Mouse (Mus musculus) erythroblast, adult 5-6 weeks (primary cell): Measurements from ENCODE around the gene Adam15. TPM values are rescaled to one million over a fixed set of nuclear protein-coding genes. Genes with fewer than 3 reads are reported as not detected.
A peak's percentile ranks its signal among the peaks of the same experiment; 100 is the strongest.

ENCODE experiments used
- ATAC-seq: replicated peaks from 2 replicates; pipeline ENCODE4 v1.8.0; 2016; ENCODE audit warnings: moderate number of reproducible peaks, mild to moderate bottlenecking, moderate TSS enrichment, inconsistent platforms; ENCODE audit not compliant: poor library complexity, low FRiP score, severe bottlenecking
- total RNA-seq, 2 experiments: library from RNA; stranded (forward) in 1 of 2; stranded (reverse) in 1 of 2; fragments of 150-400 nt in 1 of 2; fragments of 200-764, 138-1000 nt in 1 of 2; gene quantifications; 2 replicates each; pipeline versions ENCODE4 v1.2.3 to v1.2.4; 2015 to 2017; ENCODE audit warnings: low replicate concordance in 2 of 2

The Adam15 gene
- total RNA-seq, 2 experiments from 2014 or later: 14.1 to 34.2 TPM

DNA sequence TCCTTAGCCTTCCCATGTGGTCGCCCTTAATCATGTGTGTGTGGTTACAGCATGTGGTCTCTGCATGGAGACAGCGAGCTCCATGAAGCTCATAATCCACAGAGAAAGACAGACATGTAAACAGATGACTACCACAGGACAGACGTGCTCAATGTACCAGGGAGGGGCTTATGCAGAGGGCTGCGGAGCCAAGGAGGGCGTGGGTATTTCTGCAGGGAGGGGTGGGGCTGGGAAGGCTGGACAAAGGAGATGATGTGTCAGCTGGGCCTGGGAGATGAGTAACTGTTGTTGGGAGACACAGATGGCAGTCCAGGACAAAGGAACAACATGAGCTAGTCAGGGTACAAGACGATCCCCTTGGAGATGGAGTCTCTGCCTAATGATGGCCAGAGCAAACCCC lies 9.8 kb upstream of the Adam15 start:
- no peak for ATAC-seq

GRCm38 (mm10) chr3:89356029-89356428 lies 6.2 kb upstream of the Adam15 start:
- no peak for ATAC-seq

GRCm38 (mm10) chr3:89355512-89355902 lies 5.7 kb upstream of the Adam15 start:
- no peak for ATAC-seq

GRCm38 (mm10) chr3:89354816-89355511 lies 5.2 kb upstream of the Adam15 start:
- no peak for ATAC-seq

DNA sequence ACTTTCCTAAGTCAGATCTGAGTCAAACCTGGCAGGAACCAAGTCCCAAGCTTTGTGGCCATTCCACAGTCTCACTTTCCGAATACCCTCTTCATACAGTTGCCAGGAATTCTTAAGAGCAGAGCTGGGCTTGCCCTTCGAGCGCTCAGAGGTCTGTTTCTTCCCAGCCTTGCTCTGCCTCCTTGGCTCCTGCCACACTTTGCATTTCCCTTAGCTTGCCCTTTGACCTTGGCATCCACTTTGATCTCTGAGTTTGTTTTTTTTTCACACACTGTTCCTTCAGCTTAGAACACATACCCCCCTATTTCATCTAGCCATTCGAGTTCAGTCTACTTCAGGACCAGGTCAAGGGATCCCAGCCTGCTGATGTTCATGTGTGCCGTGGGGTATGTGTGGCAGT lies 1.5 kb upstream of the Adam15 start:
- ATAC-seq: no peak

DNA sequence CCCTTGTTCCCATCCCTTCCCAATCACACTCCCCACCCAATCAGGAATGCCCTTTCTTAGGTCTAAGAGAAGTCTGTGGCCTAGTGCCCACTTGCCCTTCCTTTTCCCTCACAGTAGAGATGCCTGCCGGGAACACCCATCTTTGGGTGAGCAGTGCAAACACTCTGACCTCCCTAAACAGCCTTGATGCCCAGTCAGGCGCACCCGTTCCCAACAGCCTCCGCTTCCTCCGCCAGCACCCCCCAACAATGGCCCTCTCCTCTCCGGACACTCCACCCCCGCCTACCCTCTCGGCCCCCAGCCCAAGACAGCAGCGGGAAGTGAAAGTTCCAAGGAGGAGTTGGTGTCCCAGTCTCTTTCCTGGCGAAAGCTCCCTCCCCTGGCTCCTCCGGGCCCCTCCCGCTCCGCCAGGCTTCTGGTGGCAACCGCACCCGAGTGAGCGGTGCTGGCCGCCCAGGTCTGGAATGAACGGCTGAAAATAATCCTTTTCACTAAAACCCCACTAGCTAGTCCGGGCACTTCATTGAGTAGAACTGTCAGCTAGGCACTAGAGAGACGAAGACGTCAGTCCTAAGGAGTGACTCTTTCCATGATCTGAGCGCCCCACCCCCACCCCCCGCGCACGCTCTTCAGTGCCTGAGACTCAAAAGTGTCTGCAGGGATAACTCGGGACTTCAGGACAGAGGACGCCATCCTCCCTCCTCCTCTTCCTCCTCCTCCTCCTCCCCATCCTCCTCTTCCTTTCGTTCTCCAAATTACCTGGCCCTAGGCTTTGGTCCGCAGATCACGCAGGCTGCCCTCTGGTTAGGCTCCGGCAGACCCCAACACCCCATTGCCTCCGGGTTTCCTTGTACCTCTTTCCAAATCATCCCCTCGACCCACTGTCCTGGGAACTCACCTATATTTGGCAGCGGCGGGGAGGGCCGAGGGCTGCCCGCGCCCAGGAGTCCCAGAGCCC lies 606 bp downstream of the Adam15 start:
- ATAC-seq: no peak

- no peak for ATAC-seq
Observed at GRCm38 (mm10) chr3:89347916-89348315, 1.9 kb downstream of the Adam15 start.

- ATAC-seq: no peak
Observed at GRCm38 (mm10) chr3:89346815-89347540, 2.8 kb downstream of the Adam15 start.

GRCm38 (mm10) chr3:89343279-89343678 lies 6.5 kb downstream of the Adam15 start:
- no peak for ATAC-seq

DNA sequence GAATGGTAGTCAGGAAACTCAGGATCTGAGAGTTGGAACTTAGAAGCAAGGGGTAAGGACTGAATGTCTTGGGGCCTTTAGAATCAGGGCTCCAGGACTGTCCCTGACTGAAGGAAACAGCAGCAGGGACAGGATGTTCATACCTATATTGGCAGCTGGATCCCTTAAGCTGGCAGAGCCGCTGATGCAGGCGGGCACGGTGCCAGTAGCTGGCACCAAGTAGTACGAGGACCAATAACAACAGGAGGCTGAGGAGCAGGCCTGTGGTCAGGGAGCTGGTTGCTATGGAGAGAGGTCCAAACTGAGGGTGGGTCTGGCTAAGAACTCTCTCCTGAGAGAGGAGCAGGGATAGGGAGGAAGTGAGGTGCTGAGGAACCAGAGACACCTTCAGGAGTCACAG lies 8.0 kb downstream of the Adam15 start:
- ATAC-seq: no peak

- ATAC-seq: peak; percentile 58
Observed at GRCm38 (mm10) chr3:89340465-89340864, 9.3 kb downstream of the Adam15 start.

GRCm38 (mm10) chr3:89339416-89339815 lies 10.4 kb downstream of the Adam15 start:
- ATAC-seq: 0 out of 2 replicates have a peak, but pooled peaks have one; percentile 47

- ATAC-seq: no peak
Observed at GRCm38 (mm10) chr3:89337721-89338578, 11.8 kb downstream of the Adam15 start, which contains the start of gene Efna4. TSS of gene Efna4 (minus strand) at chr3:89338028.

DNA sequence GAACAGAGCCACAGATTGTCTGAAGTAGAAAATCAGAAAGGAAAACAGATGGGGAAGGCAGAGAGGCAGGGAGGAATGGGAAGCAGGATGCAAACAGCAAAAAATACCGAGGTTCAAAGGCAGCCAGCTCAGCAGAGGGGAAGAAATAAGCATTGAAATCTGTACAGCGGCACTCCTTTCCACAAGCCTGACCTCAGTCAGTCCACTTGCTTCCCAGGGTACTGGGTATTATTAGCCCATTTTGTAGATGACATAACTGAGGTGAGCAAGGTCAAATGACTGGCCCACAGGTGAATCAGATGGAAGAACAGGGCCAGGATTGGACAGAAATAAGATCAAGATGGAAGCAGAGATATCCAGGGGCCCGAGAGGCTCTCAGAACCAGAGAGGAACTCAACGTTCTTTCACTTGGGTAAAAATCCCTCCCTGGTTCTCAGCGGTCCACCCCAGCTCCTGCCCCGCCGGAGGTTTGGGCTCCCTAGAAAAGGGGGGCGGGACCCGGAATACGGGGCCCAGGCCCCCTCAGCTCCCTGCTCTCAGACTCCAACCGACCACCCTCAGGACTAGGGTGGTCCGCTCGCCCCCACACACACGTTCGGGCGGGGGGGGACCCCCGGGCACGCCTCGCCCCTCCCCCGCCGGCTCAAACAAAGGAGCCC lies 12.6 kb downstream of the Adam15 start:
- ATAC-seq: no peak

GRCm38 (mm10) chr3:89336529-89336928 lies 13.3 kb downstream of the Adam15 start:
- no peak for ATAC-seq

GRCm38 (mm10) chr3:89333053-89333452 lies 16.7 kb downstream of the Adam15 start:
- no peak for ATAC-seq

- no peak for ATAC-seq
Observed at GRCm38 (mm10) chr3:89332476-89332875, 17.3 kb downstream of the Adam15 start.

- no peak for ATAC-seq
Observed at GRCm38 (mm10) chr3:89332013-89332412, 17.8 kb downstream of the Adam15 start.

- ATAC-seq: no peak
Observed at GRCm38 (mm10) chr3:89331561-89331960, 18.2 kb downstream of the Adam15 start.
